Comparison of ENCODE assay signal across 9 mouse cellular contexts in genomic region chr9:69988706-69989302, GRCm38 (mm10). TPM values are rescaled to one million over a fixed set of nuclear protein-coding genes. Genes with fewer than 3 reads are reported as not detected.
A peak's percentile ranks its signal among the peaks of the same experiment; 100 is the strongest.
DNase-seq lines count a peak whose midpoint lies in the region; ATAC-seq and TF ChIP-seq lines count a peak whose summit lies in the region.
"Had no signal": no experiment of that assay in that cellular context is flagged by ENCODE, and none has a peak within 500 bp of the region (broad histone marks: within the 10 kb centered on the region; RNA-seq: fewer than 3 reads in every experiment).

No protein-coding gene starts in this region.

- peak overlapping the region; percentile 53; the same call in 1 of the 2 replicates for H3K27ac ChIP-seq in cerebellum, adult 2 months (ENCODE audit: insufficient read depth, low read length)
- no peak overlapping the region for H3K27ac ChIP-seq in thymus, adult 2 months (ENCODE audit: control insufficient read depth, insufficient read depth, low read length)
- peak overlapping the region; percentile 97 for H3K27ac ChIP-seq in liver, embryonic 12.5 days

- H3K4me1 ChIP-seq in cerebellum, adult 2 months (ENCODE audit: control insufficient read depth, insufficient read depth, low read length), result no peaks in the 10 kb centered on the region
- H3K4me1 ChIP-seq in thymus, adult 2 months (replicated peaks; ENCODE audit: control insufficient read depth, insufficient read depth, low read length), result peaks cover 6% of the 10 kb centered on the region; the same call in 1 of the 2 replicates
- H3K4me1 ChIP-seq in liver, embryonic 12.5 days, result peaks cover 42% of the 10 kb centered on the region

- peak overlapping the region; percentile 79 for H3K4me2 ChIP-seq in liver, embryonic 12.5 days

- peak in 1 of 2 experiments; percentile 7 for DNase-seq in cerebellum, adult 2 months
- DNase-seq in cerebellum, postnatal 25 days, result no peak
- no peak for DNase-seq in thymus, adult 2 months
- DNase-seq in thymus, postnatal 4 days, result no peak
- no peak for DNase-seq in adrenal gland, postnatal 4 days (ENCODE audit: low spot score in 2 of 2)
- no peak for DNase-seq in T-cell, adult 2 months (ENCODE audit: low spot score)

- peak overlapping the region; percentile 99 for H3K9ac ChIP-seq in liver, embryonic 12.5 days

- no peaks in the 10 kb centered on the region for H3K36me3 ChIP-seq in thymus, adult 2 months (ENCODE audit: control insufficient read depth, insufficient read depth, low read length)
- peaks cover 5% of the 10 kb centered on the region for H3K36me3 ChIP-seq in liver, embryonic 12.5 days

- no peak for ATAC-seq in liver, embryonic 12.5 days
- ATAC-seq in monocyte, adult 5-6 weeks (replicated peaks; ENCODE audit: insufficient number of reproducible peaks, low FRiP score, low TSS enrichment, poor library complexity, severe bottlenecking), result no peak

- TF ChIP-seq POLR2A in cerebellum, adult 2 months (IDR thresholded peaks at IDR 0.05; ENCODE audit: borderline replicate concordance, insufficient read depth, low read length), result no peak
- no peak for TF ChIP-seq POLR2A in thymus, adult 2 months (IDR thresholded peaks at IDR 0.05; ENCODE audit: control insufficient read depth, extremely low read depth, insufficient read depth, low read length, poor library complexity)

- H3K27me3 ChIP-seq in cerebellum, adult 2 months (ENCODE audit: control insufficient read depth, insufficient read depth, low read length), result no peaks in the 10 kb centered on the region
- no peaks in the 10 kb centered on the region for H3K27me3 ChIP-seq in thymus, adult 2 months (ENCODE audit: control insufficient read depth, insufficient read depth, low read length)
- H3K27me3 ChIP-seq in liver, embryonic 12.5 days (replicated peaks), result 0 out of 2 replicates have a peak, but pooled peaks cover 7% of the 10 kb centered on the region

- H3K4me3 ChIP-seq in cerebellum, adult 2 months (replicated peaks; ENCODE audit: insufficient read depth, low read depth, low read length), result peak overlapping the region; percentile 99
- peak overlapping the region; percentile 91 for H3K4me3 ChIP-seq in thymus, adult 2 months (ENCODE audit: control insufficient read depth, insufficient read depth, low read length)
- H3K4me3 ChIP-seq in liver, embryonic 12.5 days, result peak overlapping the region; percentile 100

- no peak for TF ChIP-seq CTCF in cerebellum, adult 2 months (IDR thresholded peaks at IDR 0.05; ENCODE audit: borderline replicate concordance, insufficient read depth, low read depth, low read length)
- TF ChIP-seq CTCF in thymus, adult 2 months (IDR thresholded peaks at IDR 0.05; ENCODE audit: borderline replicate concordance, control insufficient read depth, extremely low read depth, insufficient read depth, low read length, poor library complexity), result no peak

- H3K9me3 ChIP-seq in liver, embryonic 12.5 days (replicated peaks), result no peaks in the 10 kb centered on the region

- WGBS in cerebellum, adult 2 months, result 37% methylated on average over 16 of the region's 16 CpGs
- 33% methylated on average over 16 of the region's 16 CpGs for WGBS in thymus, adult 2 months
- WGBS in liver, embryonic 12.5 days (ENCODE audit: insufficient replicate concordance), result 21% methylated on average over 16 of the region's 16 CpGs

RNA-seq across cellular contexts. Expression of gene Bnip2, which starts 0.5 kb away (rescaled TPM):
- polyA plus RNA-seq in cerebellum, adult 2 months (2012; rRNA removed), result 43.7 and 46.1 TPM in 2 replicates
- polyA plus RNA-seq in thymus, adult 2 months (2012; rRNA removed), result 37.6 and 47.0 TPM in 2 replicates
- 60.1 and 61.4 TPM in 2 replicates for polyA plus RNA-seq in liver, embryonic 12.5 days (2016; fragmentation: Nextera tagmentation; extraction: Ambion mirVana)
- total RNA-seq in monocyte, adult 5-6 weeks (2017), result 212 to 270 TPM (median 222 TPM) in 3 replicates
- 100 to 1,000 TPM in 1 of 2 experiments, 10 to 100 TPM in 1; 98.8 to 109 TPM for total RNA-seq in adrenal gland, postnatal 4 days (2021)

RNA-seq across cellular contexts. Expression of gene Gtf2a2, which starts 23.5 kb away (rescaled TPM):
- 89.4 and 96.4 TPM in 2 replicates for polyA plus RNA-seq in cerebellum, adult 2 months (2012; rRNA removed)
- polyA plus RNA-seq in thymus, adult 2 months (2012; rRNA removed), result 48.1 and 53.5 TPM in 2 replicates
- polyA plus RNA-seq in liver, embryonic 12.5 days (2016; fragmentation: Nextera tagmentation; extraction: Ambion mirVana), result 170 and 171 TPM in 2 replicates
- total RNA-seq in monocyte, adult 5-6 weeks (2017), result 148 to 191 TPM (median 156 TPM) in 3 replicates
- total RNA-seq in adrenal gland, postnatal 4 days (2021), result 10 to 100 TPM; 86.4 to 93.0 TPM

RNA-seq across cellular contexts. Expression of gene Gcnt3, which starts 49.1 kb away (rescaled TPM):
- not detected in 2 replicates for polyA plus RNA-seq in cerebellum, adult 2 months (2012; rRNA removed)
- 0.04 TPM in 1 of 2 replicates, not detected in the other for polyA plus RNA-seq in thymus, adult 2 months (2012; rRNA removed)
- polyA plus RNA-seq in liver, embryonic 12.5 days (2016; fragmentation: Nextera tagmentation; extraction: Ambion mirVana), result not detected in 2 replicates
- total RNA-seq in monocyte, adult 5-6 weeks (2017), result not detected in 3 replicates
- not detected for total RNA-seq in adrenal gland, postnatal 4 days (2021)
- total RNA-seq: common myeloid progenitor, adult 5-6 weeks had no signal
